Mouse (Mus musculus) c-Kit-negative CD71-positive TER-119-positive erythroid progenitor cells, embryonic 14.5 days (primary cell): ENCODE measurements around the gene Dnmt3a.

Experiments used
- DNase-seq: peaks from one replicate; pipeline ENCODE4 v3.0.0-alpha.2; 2013; ENCODE audit warnings: low read depth, low spot score

Gene Dnmt3a

DNA sequence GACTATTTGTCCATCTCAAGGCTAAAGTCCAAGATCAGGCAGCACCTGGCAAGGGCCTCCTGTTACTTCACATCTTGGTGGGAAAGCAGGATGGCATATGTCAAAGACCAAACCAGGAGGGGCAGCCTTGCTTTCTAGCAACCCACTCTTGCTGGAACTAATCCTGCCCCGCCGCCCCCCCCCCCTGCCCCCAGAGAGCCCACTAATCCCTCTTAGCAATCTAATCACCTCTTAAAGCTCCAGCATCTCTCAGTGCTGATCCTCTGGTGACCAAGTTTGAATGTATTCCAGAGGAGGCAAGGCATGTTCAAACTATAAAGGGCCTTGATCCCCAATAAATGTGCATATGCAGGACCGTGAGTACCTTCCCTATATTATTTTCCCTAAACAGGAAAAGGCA is 18.8 kb upstream of the Dnmt3a start:
- no peak for DNase-seq

- no peak for DNase-seq
Measured at GRCm38 (mm10) chr12:3787541-3787940, 18.3 kb upstream of the Dnmt3a start.

DNA sequence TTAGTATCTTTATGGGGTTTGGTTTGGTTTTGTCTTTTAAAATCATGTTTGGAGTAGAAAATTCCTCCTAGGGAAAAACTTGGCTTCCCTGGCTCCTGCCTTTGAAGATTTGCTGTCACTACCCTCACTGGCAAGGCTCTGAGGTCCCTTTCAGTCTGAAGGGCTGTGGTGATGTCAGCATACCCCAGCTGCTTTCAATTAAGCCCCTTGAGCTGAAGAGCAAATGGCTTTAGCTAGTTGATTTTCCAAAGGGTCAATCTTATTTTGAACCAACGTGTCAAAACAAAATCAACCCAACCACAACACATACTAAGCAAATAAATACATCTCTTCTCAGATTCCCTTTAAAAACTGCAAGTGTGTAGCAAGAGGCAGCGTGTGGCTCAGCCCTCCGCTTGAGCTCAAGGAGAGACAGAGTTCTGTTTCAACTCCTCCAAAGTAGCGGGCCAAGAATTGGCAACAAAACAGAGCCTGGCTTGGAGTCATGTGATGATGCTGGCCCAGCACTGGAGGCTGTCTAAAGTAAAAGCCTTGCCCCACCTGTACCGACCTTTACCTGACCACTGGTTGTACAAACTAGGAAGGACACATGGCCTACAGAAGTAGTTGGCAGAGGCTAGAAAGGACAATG is 17.3 kb upstream of the Dnmt3a start:
- DNase-seq, result no peak

GRCm38 (mm10) chr12:3789626-3790185 is 16.1 kb upstream of the Dnmt3a start:
- DNase-seq, result no peak

GRCm38 (mm10) chr12:3791257-3791656 is 14.6 kb upstream of the Dnmt3a start:
- no peak for DNase-seq

- peak; percentile 59 for DNase-seq
Measured at GRCm38 (mm10) chr12:3791732-3792131, 14.1 kb upstream of the Dnmt3a start.

GRCm38 (mm10) chr12:3792248-3792647 is 13.6 kb upstream of the Dnmt3a start:
- DNase-seq, result no peak

- DNase-seq, result no peak
Measured at GRCm38 (mm10) chr12:3795569-3795968, 10.2 kb upstream of the Dnmt3a start.

- DNase-seq, result no peak
Measured at GRCm38 (mm10) chr12:3799551-3799950, 6.3 kb upstream of the Dnmt3a start.

GRCm38 (mm10) chr12:3806271-3806684 is 471 bp downstream of the Dnmt3a start:
- DNase-seq, result no peak

GRCm38 (mm10) chr12:3806703-3807547 is 1.1 kb downstream of the Dnmt3a start:
- no peak for DNase-seq

- no peak for DNase-seq
Measured at GRCm38 (mm10) chr12:3807548-3808395, 2.0 kb downstream of the Dnmt3a start.

DNA sequence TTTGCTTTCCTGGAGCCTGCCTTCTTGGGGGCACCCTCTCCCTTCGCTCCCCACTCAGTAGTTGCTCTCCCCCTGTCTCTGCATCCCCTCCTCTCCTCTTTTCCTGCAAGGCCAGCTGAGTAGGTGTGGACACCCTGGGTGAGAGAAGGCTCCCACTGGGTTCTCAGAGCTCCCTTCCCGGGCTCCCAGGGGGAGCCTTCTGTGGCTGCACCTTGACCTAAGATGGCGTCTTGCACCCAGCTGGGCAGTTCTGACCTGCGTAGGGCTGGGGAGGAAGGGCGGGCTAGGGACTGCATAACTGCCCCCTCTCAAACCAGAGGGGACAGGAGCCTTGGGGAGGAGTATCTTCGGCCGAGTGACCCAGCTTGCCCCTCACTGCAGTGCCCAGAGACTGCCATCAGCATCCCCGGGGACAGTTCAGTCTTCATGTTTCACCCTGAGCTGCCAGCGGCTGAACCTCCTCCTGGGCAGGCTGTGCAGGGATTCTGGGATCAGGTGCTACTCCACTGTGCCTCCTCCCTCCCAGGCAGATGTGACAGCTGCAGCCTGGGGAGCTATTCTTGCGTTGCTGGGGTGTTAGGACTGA is 2.7 kb downstream of the Dnmt3a start:
- no peak for DNase-seq

GRCm38 (mm10) chr12:3809520-3810180 is 3.8 kb downstream of the Dnmt3a start:
- DNase-seq, result no peak

GRCm38 (mm10) chr12:3810455-3810854 is 4.6 kb downstream of the Dnmt3a start:
- no peak for DNase-seq

- no peak for DNase-seq
Measured at GRCm38 (mm10) chr12:3811596-3811995, 5.8 kb downstream of the Dnmt3a start.

GRCm38 (mm10) chr12:3812251-3812650 is 6.4 kb downstream of the Dnmt3a start:
- DNase-seq, result no peak

DNA sequence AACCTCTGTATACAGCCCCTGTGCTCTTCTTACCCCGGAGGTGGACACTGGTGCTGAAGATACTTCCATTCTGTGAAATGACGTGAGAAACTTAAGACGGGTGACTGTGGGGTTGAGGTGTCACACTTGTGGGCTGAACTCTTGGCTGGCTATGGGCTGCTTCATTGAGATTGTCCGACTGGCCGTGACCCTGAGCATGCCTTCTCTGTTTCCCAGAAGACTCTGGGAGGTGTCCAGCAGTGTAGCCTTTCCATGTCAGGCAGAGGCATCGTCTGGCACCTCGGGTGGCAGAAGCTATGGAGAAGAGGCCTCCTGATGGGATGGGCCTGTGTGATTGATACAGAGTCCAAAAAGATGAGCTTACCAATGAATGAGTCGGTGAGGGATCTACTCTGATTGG is 7.3 kb downstream of the Dnmt3a start:
- DNase-seq, result no peak

GRCm38 (mm10) chr12:3815386-3815785 is 9.6 kb downstream of the Dnmt3a start:
- no peak for DNase-seq

DNA sequence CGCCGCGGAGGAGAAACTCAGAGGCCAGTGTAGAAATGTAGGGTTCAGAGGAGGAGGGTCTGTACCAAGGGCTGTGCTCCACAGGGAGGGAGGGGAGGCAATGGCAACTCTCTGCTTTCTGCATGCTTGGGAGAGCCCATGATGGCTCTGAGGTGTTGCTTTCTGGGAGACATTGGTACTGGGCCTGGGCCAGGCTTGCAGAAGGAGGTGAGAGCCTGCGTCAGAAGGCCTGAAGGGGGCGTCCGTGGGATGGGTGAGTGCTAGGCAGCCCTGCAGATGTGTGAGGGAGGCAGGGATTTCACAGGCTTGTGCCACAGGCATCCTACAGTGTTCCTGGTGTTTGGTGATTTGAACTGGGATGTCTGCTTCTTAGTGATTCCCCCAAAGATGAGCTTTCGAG is 11.2 kb downstream of the Dnmt3a start:
- DNase-seq, result no peak

- no peak for DNase-seq
Measured at GRCm38 (mm10) chr12:3817566-3817965, 11.8 kb downstream of the Dnmt3a start.
